Mouse (Mus musculus): ENCODE results near the gene Sh3kbp1. TPM values are rescaled to one million over a fixed set of nuclear protein-coding genes. Genes with fewer than 3 reads are reported as not detected.

The Sh3kbp1 gene
- polyA plus RNA-seq, 1 experiment from 2014 or later: 36.9 TPM

- H3K4me2 ChIP-seq: no peak overlapping the region
- peaks cover 16% of the 10 kb centered on the region; the same call in 1 of the 2 replicates for H3K27me3 ChIP-seq
- no peaks in the 10 kb centered on the region; the same call in 1 of the 2 replicates for H3K4me1 ChIP-seq
- H3K27ac ChIP-seq: no peak overlapping the region
- ATAC-seq (ENCODE audit: insufficient number of reproducible peaks, insufficient read depth, low FRiP score, low TSS enrichment, low read depth): no peak
- no peak overlapping the region for H3K4me3 ChIP-seq
- H3K9me3 ChIP-seq: no peaks in the 10 kb centered on the region
- H3K9ac ChIP-seq: no peak overlapping the region
- WGBS: 42% methylated on average over 3 of the region's 3 CpGs
- no peaks in the 10 kb centered on the region for H3K36me3 ChIP-seq
Observed at GRCm38 (mm10) chrX:159790516-159790915, 163.4 kb downstream of the Sh3kbp1 start.

- Histone ChIP-seq H3K4me1 (no peaks in the 10 kb centered on the region; the same call in 1 of the 2 replicates), H3K27ac (no peak overlapping the region), H3K4me3 (no peak overlapping the region), H3K27me3 (peaks cover 31% of the 10 kb centered on the region; the same call in 1 of the 2 replicates), H3K36me3 (no peaks in the 10 kb centered on the region), H3K4me2 (no peak overlapping the region), H3K9me3 (no peaks in the 10 kb centered on the region), H3K9ac (no peak overlapping the region)
- no peak for ATAC-seq (ENCODE audit: insufficient number of reproducible peaks, insufficient read depth, low FRiP score, low TSS enrichment, low read depth)
- 75% methylated on average over 2 of the region's 2 CpGs for WGBS
Observed at GRCm38 (mm10) chrX:159795603-159796002, 168.5 kb downstream of the Sh3kbp1 start.

GRCm38 (mm10) chrX:159804371-159804770, 177.3 kb downstream of the Sh3kbp1 start:
- Histone ChIP-seq H3K9ac (no peak overlapping the region), H3K4me3 (no peak overlapping the region), H3K36me3 (no peaks in the 10 kb centered on the region), H3K27me3 (peaks cover 43% of the 10 kb centered on the region), H3K27ac (no peak overlapping the region), H3K4me2 (no peak overlapping the region), H3K4me1 (no peaks in the 10 kb centered on the region), H3K9me3 (no peaks in the 10 kb centered on the region)
- ATAC-seq (ENCODE audit: insufficient number of reproducible peaks, insufficient read depth, low FRiP score, low TSS enrichment, low read depth): no peak
- 67% methylated on average over 1 of the region's 1 CpGs for WGBS

GRCm38 (mm10) chrX:159809510-159809909, 182.4 kb downstream of the Sh3kbp1 start:
- WGBS: 83% methylated on average over 6 of the region's 6 CpGs
- no peaks in the 10 kb centered on the region for H3K36me3 ChIP-seq
- H3K4me2 ChIP-seq: no peak overlapping the region
- no peak overlapping the region for H3K4me3 ChIP-seq
- no peak overlapping the region for H3K9ac ChIP-seq
- H3K27ac ChIP-seq: no peak overlapping the region
- H3K9me3 ChIP-seq: no peaks in the 10 kb centered on the region
- H3K27me3 ChIP-seq: peaks cover 33% of the 10 kb centered on the region; the same call in 1 of the 2 replicates
- no peak for ATAC-seq (ENCODE audit: insufficient number of reproducible peaks, insufficient read depth, low FRiP score, low TSS enrichment, low read depth)
- no peaks in the 10 kb centered on the region for H3K4me1 ChIP-seq

GRCm38 (mm10) chrX:159810469-159810868, 183.4 kb downstream of the Sh3kbp1 start:
- Histone ChIP-seq H3K27ac (no peak overlapping the region), H3K4me3 (no peak overlapping the region), H3K4me2 (no peak overlapping the region), H3K4me1 (no peaks in the 10 kb centered on the region), H3K9ac (no peak overlapping the region), H3K9me3 (no peaks in the 10 kb centered on the region), H3K36me3 (no peaks in the 10 kb centered on the region), H3K27me3 (peaks cover 27% of the 10 kb centered on the region; the same call in 1 of the 2 replicates)
- WGBS: 82% methylated on average over 3 of the region's 3 CpGs
- ATAC-seq (ENCODE audit: insufficient number of reproducible peaks, insufficient read depth, low FRiP score, low TSS enrichment, low read depth): no peak

- no peaks in the 10 kb centered on the region for H3K36me3 ChIP-seq
- 88% methylated on average over 2 of the region's 2 CpGs for WGBS
- no peak for ATAC-seq (ENCODE audit: insufficient number of reproducible peaks, insufficient read depth, low FRiP score, low TSS enrichment, low read depth)
- H3K4me3 ChIP-seq: no peak overlapping the region
- H3K27me3 ChIP-seq: peaks cover 34% of the 10 kb centered on the region; the same call in 1 of the 2 replicates
- H3K4me1 ChIP-seq: no peaks in the 10 kb centered on the region
- no peaks in the 10 kb centered on the region for H3K9me3 ChIP-seq
- no peak overlapping the region for H3K4me2 ChIP-seq
- H3K9ac ChIP-seq: no peak overlapping the region
- no peak overlapping the region for H3K27ac ChIP-seq
Observed at GRCm38 (mm10) chrX:159817508-159817907, 190.4 kb downstream of the Sh3kbp1 start.

- no peak overlapping the region for H3K9ac ChIP-seq
- H3K27me3 ChIP-seq: peaks cover 26% of the 10 kb centered on the region
- no peak overlapping the region for H3K4me2 ChIP-seq
- no peaks in the 10 kb centered on the region for H3K36me3 ChIP-seq
- no peaks in the 10 kb centered on the region for H3K4me1 ChIP-seq
- no peak for ATAC-seq (ENCODE audit: insufficient number of reproducible peaks, insufficient read depth, low FRiP score, low TSS enrichment, low read depth)
- no peak overlapping the region for H3K4me3 ChIP-seq
- no peak overlapping the region for H3K27ac ChIP-seq
- 52% methylated on average over 5 of the region's 5 CpGs for WGBS
- H3K9me3 ChIP-seq: no peaks in the 10 kb centered on the region
Observed at GRCm38 (mm10) chrX:159828135-159828534, 201.1 kb downstream of the Sh3kbp1 start.

GRCm38 (mm10) chrX:159829192-159829852, 202.2 kb downstream of the Sh3kbp1 start:
- H3K4me3 ChIP-seq: no peak overlapping the region
- H3K27ac ChIP-seq: no peak overlapping the region
- peaks cover 19% of the 10 kb centered on the region for H3K27me3 ChIP-seq
- H3K9ac ChIP-seq: no peak overlapping the region
- H3K9me3 ChIP-seq: no peaks in the 10 kb centered on the region
- ATAC-seq (ENCODE audit: insufficient number of reproducible peaks, insufficient read depth, low FRiP score, low TSS enrichment, low read depth): no peak
- H3K4me2 ChIP-seq: no peak overlapping the region
- H3K4me1 ChIP-seq: no peaks in the 10 kb centered on the region
- H3K36me3 ChIP-seq: no peaks in the 10 kb centered on the region
- WGBS: 62% methylated on average over 6 of the region's 6 CpGs

GRCm38 (mm10) chrX:159831176-159831575, 204.1 kb downstream of the Sh3kbp1 start:
- H3K4me2 ChIP-seq: no peak overlapping the region
- no peaks in the 10 kb centered on the region for H3K4me1 ChIP-seq
- H3K27me3 ChIP-seq: peaks cover 20% of the 10 kb centered on the region
- WGBS: 52% methylated on average over 2 of the region's 2 CpGs
- H3K27ac ChIP-seq: no peak overlapping the region
- H3K9ac ChIP-seq: no peak overlapping the region
- no peaks in the 10 kb centered on the region for H3K36me3 ChIP-seq
- H3K9me3 ChIP-seq: no peaks in the 10 kb centered on the region
- no peak overlapping the region for H3K4me3 ChIP-seq
- ATAC-seq (ENCODE audit: insufficient number of reproducible peaks, insufficient read depth, low FRiP score, low TSS enrichment, low read depth): no peak

- Histone ChIP-seq H3K36me3 (no peaks in the 10 kb centered on the region), H3K27me3 (peaks cover 20% of the 10 kb centered on the region), H3K4me2 (no peak overlapping the region), H3K4me3 (no peak overlapping the region), H3K9ac (no peak overlapping the region), H3K9me3 (no peaks in the 10 kb centered on the region), H3K27ac (no peak overlapping the region), H3K4me1 (no peaks in the 10 kb centered on the region)
- WGBS: 87% methylated on average over 4 of the region's 4 CpGs
- ATAC-seq (ENCODE audit: insufficient number of reproducible peaks, insufficient read depth, low FRiP score, low TSS enrichment, low read depth): no peak
Observed at GRCm38 (mm10) chrX:159835239-159835638, 208.2 kb downstream of the Sh3kbp1 start.

- Histone ChIP-seq H3K9ac (no peak overlapping the region), H3K27ac (no peak overlapping the region), H3K27me3 (peaks cover 21% of the 10 kb centered on the region), H3K36me3 (no peaks in the 10 kb centered on the region), H3K4me2 (no peak overlapping the region), H3K4me3 (no peak overlapping the region), H3K9me3 (no peaks in the 10 kb centered on the region), H3K4me1 (no peaks in the 10 kb centered on the region)
- 80% methylated on average over 1 of the region's 1 CpGs for WGBS
- no peak for ATAC-seq (ENCODE audit: insufficient number of reproducible peaks, insufficient read depth, low FRiP score, low TSS enrichment, low read depth)
Observed at GRCm38 (mm10) chrX:159837379-159837778, 210.3 kb downstream of the Sh3kbp1 start.

- no peaks in the 10 kb centered on the region for H3K9me3 ChIP-seq
- H3K27ac ChIP-seq: no peak overlapping the region
- no peak overlapping the region for H3K4me3 ChIP-seq
- peaks cover 25% of the 10 kb centered on the region for H3K27me3 ChIP-seq
- no peak for ATAC-seq (ENCODE audit: insufficient number of reproducible peaks, insufficient read depth, low FRiP score, low TSS enrichment, low read depth)
- no peak overlapping the region for H3K9ac ChIP-seq
- no peaks in the 10 kb centered on the region for H3K36me3 ChIP-seq
- no peak overlapping the region for H3K4me2 ChIP-seq
- H3K4me1 ChIP-seq: no peaks in the 10 kb centered on the region
- WGBS: 78% methylated on average over 2 of the region's 2 CpGs
Observed at GRCm38 (mm10) chrX:159839786-159840185, 212.7 kb downstream of the Sh3kbp1 start.

Measured in embryonic facial prominence, embryonic 13.5 days (tissue).